Mouse (Mus musculus) thymus, postnatal 36 days (tissue): ENCODE results near the gene Rnf220.

Source experiments
- DNase-seq, 2 experiments: peaks; one replicate each; pipeline ENCODE4 v3.0.0; 2022; ENCODE audit warnings: mixed read lengths in 2 of 2

Gene Rnf220

GRCm38 (mm10) chr4:117379803-117380557, 116.9 kb downstream of the Rnf220 start:
- DNase-seq = no peak

- DNase-seq = no peak
Measured at GRCm38 (mm10) chr4:117374078-117374540, 122.7 kb downstream of the Rnf220 start.

- DNase-seq = no peak
Measured at GRCm38 (mm10) chr4:117373324-117374077, 123.4 kb downstream of the Rnf220 start.

GRCm38 (mm10) chr4:117371896-117372295, 125.0 kb downstream of the Rnf220 start:
- DNase-seq = no peak

- DNase-seq = no peak
Measured at GRCm38 (mm10) chr4:117370354-117370753, 126.5 kb downstream of the Rnf220 start.

GRCm38 (mm10) chr4:117369571-117369970, 127.3 kb downstream of the Rnf220 start:
- DNase-seq = no peak

GRCm38 (mm10) chr4:117367365-117367764, 129.5 kb downstream of the Rnf220 start:
- no peak for DNase-seq

- DNase-seq = no peak
Measured at GRCm38 (mm10) chr4:117362085-117362484, 134.8 kb downstream of the Rnf220 start.

GRCm38 (mm10) chr4:117361558-117361873, 135.3 kb downstream of the Rnf220 start:
- DNase-seq = no peak

- no peak for DNase-seq
Measured at GRCm38 (mm10) chr4:117360713-117361557, 135.9 kb downstream of the Rnf220 start.

GRCm38 (mm10) chr4:117359803-117360382, 137.0 kb downstream of the Rnf220 start:
- DNase-seq = no peak

GRCm38 (mm10) chr4:117357917-117358316, 138.9 kb downstream of the Rnf220 start:
- DNase-seq = no peak

GRCm38 (mm10) chr4:117357104-117357503, 139.7 kb downstream of the Rnf220 start:
- no peak for DNase-seq

- peak in 1 of 2 experiments; percentile 14 for DNase-seq
Measured at GRCm38 (mm10) chr4:117356223-117356622, 140.6 kb downstream of the Rnf220 start.

GRCm38 (mm10) chr4:117354651-117355050, 142.2 kb downstream of the Rnf220 start:
- no peak for DNase-seq

GRCm38 (mm10) chr4:117352957-117353356, 143.9 kb downstream of the Rnf220 start:
- DNase-seq = no peak

- no peak for DNase-seq
Measured at GRCm38 (mm10) chr4:117352071-117352470, 144.8 kb downstream of the Rnf220 start.

- DNase-seq = no peak
Measured at GRCm38 (mm10) chr4:117350139-117350693, 146.6 kb downstream of the Rnf220 start.

- DNase-seq = no peak
Measured at GRCm38 (mm10) chr4:117349327-117349726, 147.5 kb downstream of the Rnf220 start.

- peak; percentile 46 to 61 for DNase-seq
Measured at GRCm38 (mm10) chr4:117346025-117346424, 150.8 kb downstream of the Rnf220 start.

GRCm38 (mm10) chr4:117343385-117343784, 153.5 kb downstream of the Rnf220 start:
- DNase-seq = no peak

GRCm38 (mm10) chr4:117342751-117343150, 154.1 kb downstream of the Rnf220 start:
- DNase-seq = no peak
